Mouse (Mus musculus): ENCODE data around the gene Pak6. TPM values are rescaled to one million over a fixed set of nuclear protein-coding genes. Genes with fewer than 3 reads are reported as not detected.

The Pak6 gene
- total and polyA plus RNA-seq, 3 experiments, result 0.05 to 0.73 (median 0.42) TPM

- dilution Hi-C loops (cut with MboI; ENCODE audit: extremely low pct_ligation_motif_present, extremely low pct_unique_long_range_greater_than_20kb, low sequenced_read_pairs), result no loop called here
- peak; percentile 66 for DNase-seq (ENCODE audit: extremely low read depth)
- no peak overlapping the region for H3K27ac ChIP-seq (ENCODE audit: insufficient read depth, low read depth)
Measured at GRCm38 (mm10) chr2:118659998-118660452, 3.1 kb upstream of the Pak6 start.

GRCm38 (mm10) chr2:118661891-118662290, 1.2 kb upstream of the Pak6 start:
- no peak for TF ChIP-seq TBP (conservative IDR thresholded peaks at IDR 0.05; ENCODE audit: low read depth, low read length)
- no peak for TF ChIP-seq EP300 (IDR thresholded peaks at IDR 0.05; ENCODE audit: low read length)
- TF ChIP-seq JUN (IDR thresholded peaks at IDR 0.05; ENCODE audit: insufficient read depth, low read depth, low read length), result no peak
- TF ChIP-seq ZMIZ1 (IDR thresholded peaks at IDR 0.05; ENCODE audit: low read depth, low read length), result no peak
- no peak for TF ChIP-seq HCFC1 (IDR thresholded peaks at IDR 0.05; ENCODE audit: low read depth, low read length)
- TF ChIP-seq UBTF (IDR thresholded peaks at IDR 0.05; ENCODE audit: low read depth, low read length), result no peak
- no peak for TF ChIP-seq USF2 (conservative IDR thresholded peaks at IDR 0.05; ENCODE audit: low read depth, low read length)
- TF ChIP-seq ZKSCAN1 (IDR thresholded peaks at IDR 0.05; ENCODE audit: borderline replicate concordance, low read depth, low read length), result no peak
- TF ChIP-seq USF1 (IDR thresholded peaks at IDR 0.05; ENCODE audit: low read depth, low read length), result no peak
- no peak for TF ChIP-seq CTCF (conservative IDR thresholded peaks at IDR 0.05 in 1 of 2, IDR thresholded peaks at IDR 0.05 in 1 of 2; ENCODE audit: low read depth in 2 of 2, low read length in 2 of 2)
- no peak for TF ChIP-seq BHLHE40 (IDR thresholded peaks at IDR 0.05; ENCODE audit: low read depth, low read length)
- TF ChIP-seq ZNF384 (IDR thresholded peaks at IDR 0.05; ENCODE audit: low read depth, low read length), result no peak
- TF ChIP-seq NELFE (IDR thresholded peaks at IDR 0.05; ENCODE audit: low read depth, low read length), result no peak
- no peak for TF ChIP-seq TCF12 (IDR thresholded peaks at IDR 0.05; ENCODE audit: low read depth, low read length)
- no peak for TF ChIP-seq GABPA (IDR thresholded peaks at IDR 0.05; ENCODE audit: insufficient replicate concordance, low read depth, low read length)
- TF ChIP-seq CHD2 (IDR thresholded peaks at IDR 0.05; ENCODE audit: low read length), result no peak
- H3K27ac ChIP-seq (ENCODE audit: insufficient read depth, low read depth), result no peak overlapping the region
- no peaks in the 10 kb centered on the region for H3K9me3 ChIP-seq (replicated peaks; ENCODE audit: low read length)
- no peak overlapping the region for H3K4me3 ChIP-seq (replicated peaks in 1 of 3; ENCODE audit: low read depth in 2 of 3, low read length in 2 of 3, poor library complexity in 1 of 3)
- no peak for DNase-seq (ENCODE audit: extremely low read depth)
- dilution Hi-C loops (cut with MboI; ENCODE audit: extremely low pct_ligation_motif_present, extremely low pct_unique_long_range_greater_than_20kb, low sequenced_read_pairs), result no loop called here
- peaks cover 7% of the 10 kb centered on the region for H3K27me3 ChIP-seq (replicated peaks)
- H3K4me2 ChIP-seq (ENCODE audit: insufficient read depth, low read depth, poor library complexity, severe bottlenecking), result no peak overlapping the region
- in situ Hi-C loops (cut with MboI; ENCODE audit: low pct_ligation_motif_present, low pct_unique_long_range_greater_than_20kb, low sequenced_read_pairs), result no loop called here
- H3K36me3 ChIP-seq (replicated peaks in 1 of 2; ENCODE audit: control insufficient read depth in 1 of 2, insufficient read depth in 1 of 2, low read length in 1 of 2), result no peaks in the 10 kb centered on the region
- no peak overlapping the region for H3K9ac ChIP-seq (ENCODE audit: insufficient read depth, low read depth)
- peaks cover 42 to 81% of the 10 kb centered on the region in 2 experiments for H3K4me1 ChIP-seq (ENCODE audit: control insufficient read depth in 1 of 2, insufficient read depth in 2 of 2)
- H3K79me2 ChIP-seq (replicated peaks; ENCODE audit: control insufficient read depth, extremely low read depth, insufficient read depth, poor library complexity, severe bottlenecking), result no peaks in the 10 kb centered on the region

More at GRCm38 (mm10) chr2:118659998-118660452, 3.1 kb upstream of the Pak6 start:
- TF ChIP-seq MAX (IDR thresholded peaks at IDR 0.05; ENCODE audit: low read length), result peak; percentile 94
- TF ChIP-seq IRF4 (IDR thresholded peaks at IDR 0.05; ENCODE audit: low read depth, low read length), result no peak
- no peak for TF ChIP-seq MAZ (IDR thresholded peaks at IDR 0.05; ENCODE audit: low read depth, low read length)
- TF ChIP-seq USF2 (conservative IDR thresholded peaks at IDR 0.05; ENCODE audit: low read depth, low read length), result peak; percentile 97
- TF ChIP-seq RAD21 (IDR thresholded peaks at IDR 0.05; ENCODE audit: low read depth, low read length), result no peak
- TF ChIP-seq SMC3 (IDR thresholded peaks at IDR 0.05; ENCODE audit: low read depth, low read length), result no peak
- no peak for TF ChIP-seq ZMIZ1 (IDR thresholded peaks at IDR 0.05; ENCODE audit: low read depth, low read length)
- TF ChIP-seq CHD2 (IDR thresholded peaks at IDR 0.05; ENCODE audit: low read length), result no peak
- TF ChIP-seq MYC (IDR thresholded peaks at IDR 0.05; ENCODE audit: low read depth, low read length), result no peak
- TF ChIP-seq PAX5 (IDR thresholded peaks at IDR 0.05; ENCODE audit: low read length), result no peak
- TF ChIP-seq SIN3A (IDR thresholded peaks at IDR 0.05; ENCODE audit: low read length), result no peak
- 0 out of 2 replicates have a peak, but pooled peaks have one; percentile 12 for TF ChIP-seq NELFE (IDR thresholded peaks at IDR 0.05; ENCODE audit: low read depth, low read length)
- peak; percentile 96 for TF ChIP-seq USF1 (IDR thresholded peaks at IDR 0.05; ENCODE audit: low read depth, low read length)
- TF ChIP-seq JUND (conservative IDR thresholded peaks at IDR 0.05; ENCODE audit: low read depth, low read length), result no peak
- TF ChIP-seq ZNF384 (IDR thresholded peaks at IDR 0.05; ENCODE audit: low read depth, low read length), result no peak
- no peak for TF ChIP-seq KAT2A (IDR thresholded peaks at IDR 0.05; ENCODE audit: insufficient replicate concordance, low read length)
- TF ChIP-seq POLR2AphosphoS2 (IDR thresholded peaks at IDR 0.05; ENCODE audit: low read depth, low read length), result no peak
- peak; percentile 68 for TF ChIP-seq POLR2A (IDR thresholded peaks at IDR 0.05; ENCODE audit: low read depth, low read length)
- no peak for TF ChIP-seq ETS1 (conservative IDR thresholded peaks at IDR 0.05; ENCODE audit: low read depth, low read length)
- no peak for TF ChIP-seq ZC3H11A (IDR thresholded peaks at IDR 0.05; ENCODE audit: low read depth, low read length)
- peak; percentile 11; the same call in 1 of the 2 replicates for TF ChIP-seq TCF12 (IDR thresholded peaks at IDR 0.05; ENCODE audit: low read depth, low read length)
- TF ChIP-seq MEF2A (IDR thresholded peaks at IDR 0.05; ENCODE audit: borderline replicate concordance, low read depth, low read length), result no peak
- TF ChIP-seq UBTF (IDR thresholded peaks at IDR 0.05; ENCODE audit: low read depth, low read length), result no peak
- TF ChIP-seq ZKSCAN1 (IDR thresholded peaks at IDR 0.05; ENCODE audit: borderline replicate concordance, low read depth, low read length), result no peak
- TF ChIP-seq NRF1 (IDR thresholded peaks at IDR 0.05; ENCODE audit: low read depth, low read length), result no peak
- no peak for TF ChIP-seq EP300 (IDR thresholded peaks at IDR 0.05; ENCODE audit: low read length)
- H3K9ac ChIP-seq (ENCODE audit: insufficient read depth, low read depth), result no peak overlapping the region
- peak overlapping the region; percentile 65 for H3K4me2 ChIP-seq (ENCODE audit: insufficient read depth, low read depth, poor library complexity, severe bottlenecking)
- H3K27me3 ChIP-seq (replicated peaks), result peaks cover 7% of the 10 kb centered on the region
- no peaks in the 10 kb centered on the region for H3K9me3 ChIP-seq (replicated peaks; ENCODE audit: low read length)
- in situ Hi-C loops (cut with MboI; ENCODE audit: low pct_ligation_motif_present, low pct_unique_long_range_greater_than_20kb, low sequenced_read_pairs), result no loop called here
- peaks cover 42 to 81% of the 10 kb centered on the region in 2 experiments for H3K4me1 ChIP-seq (ENCODE audit: control insufficient read depth in 1 of 2, insufficient read depth in 2 of 2)
- H3K36me3 ChIP-seq (replicated peaks in 1 of 2; ENCODE audit: control insufficient read depth in 1 of 2, insufficient read depth in 1 of 2, low read length in 1 of 2), result no peaks in the 10 kb centered on the region
- H3K79me2 ChIP-seq (replicated peaks; ENCODE audit: control insufficient read depth, extremely low read depth, insufficient read depth, poor library complexity, severe bottlenecking), result no peaks in the 10 kb centered on the region
- peak overlapping the region; percentile 23 to 40 (median 32) for H3K4me3 ChIP-seq (replicated peaks in 1 of 3; ENCODE audit: low read depth in 2 of 3, low read length in 2 of 3, poor library complexity in 1 of 3)
